Mouse (Mus musculus) lung, adult 18-20 months (tissue): ENCODE measurements around the gene Abcc10.

Source experiments
- DNase-seq, 2 experiments: peaks; one replicate each; pipeline ENCODE4 v3.0.0; 2022; ENCODE audit warnings: mixed read lengths in 2 of 2

Gene Abcc10

DNA sequence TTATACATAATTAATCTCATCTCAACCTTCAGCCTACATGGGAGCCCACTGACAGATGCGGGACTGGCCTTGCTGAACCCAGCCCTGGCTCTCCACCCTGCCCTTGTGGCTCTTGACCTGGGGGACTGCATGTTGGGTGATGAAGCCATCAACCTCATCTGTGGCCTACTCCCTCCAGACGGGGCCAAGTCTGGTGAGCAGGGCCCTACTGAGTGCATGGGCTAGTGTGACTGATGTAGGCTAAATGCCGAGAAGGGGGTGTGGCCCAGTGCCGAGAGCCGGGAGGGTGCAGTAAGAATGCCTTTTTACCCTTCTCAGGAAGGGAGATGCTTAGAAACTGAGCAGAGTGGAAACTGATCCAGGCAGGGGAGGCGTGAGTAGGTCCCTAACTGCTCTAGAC is 73.0 kb downstream of the Abcc10 start:
- DNase-seq, result no peak

DNA sequence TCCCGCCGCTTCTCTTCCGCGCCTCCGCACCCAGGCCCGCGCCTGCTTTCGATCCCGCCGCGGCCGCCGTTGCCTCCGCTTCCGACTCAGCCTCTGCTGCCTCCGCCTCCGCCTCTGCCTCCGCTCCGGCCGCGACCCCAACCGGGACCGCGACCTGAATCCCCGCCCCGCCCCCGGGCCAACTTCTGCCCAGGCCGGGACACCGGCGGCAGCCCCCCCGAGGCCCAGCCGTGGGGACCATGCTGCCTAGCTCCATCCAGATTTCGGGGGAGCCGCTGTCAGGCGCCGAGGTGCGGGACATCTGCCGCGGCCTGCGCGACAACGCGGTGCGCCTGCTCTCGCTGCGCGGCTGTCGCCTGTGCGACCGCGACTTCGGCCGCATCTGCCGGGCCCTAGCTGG is 74.0 kb downstream of the Abcc10 start:
- DNase-seq, result no peak

GRCm38 (mm10) chr17:46253452-46254084 is 74.6 kb downstream of the Abcc10 start, which contains the start of gene Lrrc73:
TSS of gene Lrrc73 (plus strand) at chr17:46253531.
- DNase-seq, result peak; percentile 89 to 93
